Mouse (Mus musculus): ENCODE measurements around the gene Ppp1r10. TPM values are rescaled to one million over a fixed set of nuclear protein-coding genes. Genes with fewer than 3 reads are reported as not detected.

Ppp1r10 gene
- total and polyA plus RNA-seq, 3 experiments, result 30.9 to 93.8 (median 77.3) TPM

DNA sequence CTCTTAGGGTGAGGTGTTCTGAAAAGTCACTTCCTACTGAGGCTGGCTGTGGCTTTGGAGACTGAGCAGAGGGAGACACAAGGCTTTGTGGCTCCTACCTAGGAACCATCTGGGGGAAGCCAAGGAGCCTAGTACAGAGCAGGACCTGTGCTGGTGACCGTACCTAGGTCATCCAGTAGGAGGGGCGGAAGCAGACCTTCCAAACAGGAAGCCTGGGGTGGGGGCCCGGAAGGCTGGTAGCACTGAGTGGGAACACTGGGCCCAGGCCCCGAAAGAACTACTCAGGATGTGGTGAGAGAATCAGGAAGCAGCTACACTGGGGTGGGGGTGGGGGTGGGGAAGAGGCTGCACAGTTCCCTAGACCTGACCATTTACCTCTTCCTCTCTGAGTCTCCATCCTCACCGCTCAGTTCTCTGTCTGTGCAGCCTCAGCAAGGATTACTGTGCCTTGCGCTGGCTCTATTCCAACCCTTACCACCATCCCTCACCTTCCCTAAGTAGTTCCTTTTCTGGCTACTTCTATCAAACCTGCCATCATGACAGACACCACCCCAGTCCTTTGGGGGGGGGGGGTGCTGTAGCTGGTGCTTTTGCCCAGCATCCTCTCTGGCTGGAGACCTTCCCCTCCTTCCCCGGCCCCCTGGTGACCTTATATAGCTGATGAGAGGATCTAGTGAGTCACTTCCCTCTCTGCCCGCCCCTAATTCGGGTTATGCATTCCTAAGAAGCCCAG is 45.9 kb upstream of the Ppp1r10 start:
- H3K4me1 ChIP-seq (ENCODE audit: insufficient read depth, low read depth, low read length), result peaks cover 94% of the 10 kb centered on the region
- H3K36me3 ChIP-seq (replicated peaks), result peaks cover 38% of the 10 kb centered on the region
- H3K4me3 ChIP-seq (ENCODE audit: low read depth, low read length), result peak overlapping the region; percentile 74
- ATAC-seq (ENCODE audit: extremely low read depth, insufficient number of reproducible peaks, low FRiP score, poor library complexity, severe bottlenecking) (peak; percentile 35), DNase-seq (ENCODE audit: low spot score) (peak; percentile 73)
- no peak for TF ChIP-seq GATA1 (IDR thresholded peaks at IDR 0.05; ENCODE audit: borderline replicate concordance, low read length)
- no peak for TF ChIP-seq CTCF (IDR thresholded peaks at IDR 0.05; ENCODE audit: low read depth, low read length)
- TF ChIP-seq TAL1 (conservative IDR thresholded peaks at IDR 0.05; ENCODE audit: low read depth, low read length), result no peak
- TF ChIP-seq GATA2 (IDR thresholded peaks at IDR 0.05; ENCODE audit: borderline replicate concordance, low read depth, low read length), result no peak
- TF ChIP-seq POLR2AphosphoS5 (IDR thresholded peaks at IDR 0.05; ENCODE audit: insufficient replicate concordance, low read depth, low read length), result no peak
- H3K9me3 ChIP-seq (replicated peaks), result peaks cover 4% of the 10 kb centered on the region; the same call in 1 of the 2 replicates
- peaks cover 17% of the 10 kb centered on the region; the same call in 1 of the 2 replicates for H3K27me3 ChIP-seq (ENCODE audit: insufficient read depth, low read length)

DNA sequence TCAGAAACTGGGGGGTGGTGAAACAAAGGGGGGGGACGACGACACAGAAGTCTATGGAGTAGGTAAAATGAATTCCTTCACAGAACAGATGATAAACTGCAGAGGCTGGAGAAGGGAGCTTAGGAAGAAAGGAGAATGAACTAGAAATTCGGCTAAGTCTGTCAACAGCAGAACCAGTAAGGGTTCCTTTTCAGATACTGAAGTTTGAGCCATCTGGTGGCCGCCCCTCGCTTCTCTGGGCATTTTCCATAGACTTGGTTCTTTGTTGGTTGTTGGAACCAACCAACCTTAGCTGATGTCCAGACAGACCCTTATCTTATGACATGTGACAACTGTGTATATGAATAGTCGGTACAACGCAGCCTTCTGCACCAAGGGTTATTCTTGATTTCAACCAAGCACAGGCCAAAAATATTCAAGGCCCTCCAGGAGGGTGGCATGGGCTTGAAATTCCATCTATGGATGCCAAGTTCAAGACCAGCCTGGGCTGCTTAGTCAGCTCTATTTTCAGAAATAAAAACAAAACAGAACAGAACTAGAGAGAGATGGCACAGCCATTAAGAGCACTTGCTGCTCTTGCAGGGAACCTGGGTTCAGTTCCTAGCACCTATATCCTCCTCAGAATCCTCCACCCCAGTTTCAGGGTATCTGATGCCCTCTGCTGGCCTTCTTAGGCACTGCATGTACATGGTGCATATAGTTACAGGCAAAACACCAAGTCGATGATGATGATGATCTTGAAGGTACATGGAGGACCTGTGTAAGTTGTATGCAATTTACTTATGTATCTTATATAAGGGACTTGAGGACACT is 45.1 kb upstream of the Ppp1r10 start:
- no peak for ATAC-seq (ENCODE audit: extremely low read depth, insufficient number of reproducible peaks, low FRiP score, poor library complexity, severe bottlenecking)
- Histone ChIP-seq H3K4me1 (ENCODE audit: insufficient read depth, low read depth, low read length) (peaks cover 89% of the 10 kb centered on the region), H3K4me3 (ENCODE audit: low read depth, low read length) (peak overlapping the region; percentile 74; the same call in 1 of the 2 replicates), H3K27me3 (ENCODE audit: insufficient read depth, low read length) (peaks cover 13% of the 10 kb centered on the region; the same call in 1 of the 2 replicates), H3K9me3 (replicated peaks) (peaks cover 4% of the 10 kb centered on the region; the same call in 1 of the 2 replicates), H3K36me3 (replicated peaks) (peaks cover 43% of the 10 kb centered on the region)
- no peak for DNase-seq (ENCODE audit: low spot score)
- no peak for TF ChIP-seq GATA1 (IDR thresholded peaks at IDR 0.05; ENCODE audit: borderline replicate concordance, low read length)
- TF ChIP-seq CTCF (IDR thresholded peaks at IDR 0.05; ENCODE audit: low read depth, low read length), result peak; percentile 44; the same call in 1 of the 2 replicates

DNA sequence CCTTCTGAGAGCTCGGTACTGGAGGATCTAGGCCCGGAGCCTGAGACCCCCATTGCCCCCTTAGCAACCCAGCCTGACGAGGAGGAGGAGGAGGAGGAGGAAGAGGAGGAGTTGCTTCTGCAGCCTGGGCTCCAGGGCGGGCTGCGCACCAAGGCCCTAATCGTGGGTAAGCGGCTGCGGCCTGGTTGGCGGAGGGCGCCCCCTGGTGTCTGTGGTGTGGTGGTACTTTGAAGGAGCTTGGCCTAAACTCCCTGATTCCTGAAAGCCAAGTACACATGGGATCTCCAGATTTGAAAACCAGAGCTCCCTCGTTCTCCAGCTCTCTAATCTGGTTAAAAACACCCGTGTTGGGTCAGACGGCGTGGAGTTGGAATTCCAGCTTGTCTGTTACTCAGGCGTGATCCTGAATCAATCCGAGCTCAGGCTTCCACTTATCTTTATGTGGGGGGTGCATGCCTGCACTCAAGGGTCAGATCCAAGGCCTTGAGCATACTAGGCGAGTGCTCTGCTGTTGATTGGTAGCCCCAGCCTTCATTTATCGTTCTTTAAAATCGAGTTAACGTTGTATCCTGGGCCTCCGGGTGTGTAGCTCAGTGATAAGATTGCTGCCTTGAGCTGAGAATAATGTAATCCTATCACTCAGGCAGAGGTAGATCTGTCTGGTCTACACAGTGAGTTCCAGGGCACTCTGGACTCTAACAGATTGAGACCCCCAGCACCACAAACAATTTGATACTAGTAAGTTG is 42.3 kb upstream of the Ppp1r10 start:
- H3K4me1 ChIP-seq (ENCODE audit: insufficient read depth, low read depth, low read length), result peaks cover 61% of the 10 kb centered on the region
- ATAC-seq (ENCODE audit: extremely low read depth, insufficient number of reproducible peaks, low FRiP score, poor library complexity, severe bottlenecking) (peak; percentile 23), DNase-seq (ENCODE audit: low spot score) (peak; percentile 64)
- TF ChIP-seq CTCF (IDR thresholded peaks at IDR 0.05; ENCODE audit: low read depth, low read length) (peak; percentile 83), GATA2 (IDR thresholded peaks at IDR 0.05; ENCODE audit: borderline replicate concordance, low read depth, low read length) (no peak), POLR2AphosphoS5 (IDR thresholded peaks at IDR 0.05; ENCODE audit: insufficient replicate concordance, low read depth, low read length) (no peak), TAL1 (conservative IDR thresholded peaks at IDR 0.05; ENCODE audit: low read depth, low read length) (peak; percentile 38)
- no peaks in the 10 kb centered on the region for H3K27me3 ChIP-seq (ENCODE audit: insufficient read depth, low read length)
- peaks cover 4% of the 10 kb centered on the region; the same call in 1 of the 2 replicates for H3K9me3 ChIP-seq (replicated peaks)
- peaks cover 47% of the 10 kb centered on the region for H3K36me3 ChIP-seq (replicated peaks)
- H3K4me3 ChIP-seq (ENCODE audit: low read depth, low read length), result peak overlapping the region; percentile 44; the same call in 1 of the 2 replicates

DNA sequence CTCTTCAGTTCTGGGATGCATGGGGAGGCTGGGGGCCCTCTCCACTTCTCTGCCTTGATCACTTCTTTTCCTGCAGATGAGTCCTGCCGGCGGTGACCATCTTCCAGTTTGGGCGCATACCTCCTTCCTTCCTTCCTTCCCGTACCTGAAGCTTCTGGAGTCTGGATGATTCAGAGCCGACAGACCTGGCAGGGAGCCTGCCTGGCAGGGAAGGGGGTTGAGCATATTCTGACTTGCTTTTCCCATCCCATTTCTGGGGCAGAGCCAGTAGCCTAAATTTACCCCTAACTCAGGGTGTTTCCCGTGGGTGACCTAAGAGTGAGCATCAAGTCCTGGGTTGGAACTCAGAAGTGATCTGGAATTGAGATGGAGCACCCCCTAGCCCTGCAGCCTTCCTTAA is 41.5 kb upstream of the Ppp1r10 start:
- Histone ChIP-seq H3K36me3 (replicated peaks) (peaks cover 47% of the 10 kb centered on the region), H3K4me3 (ENCODE audit: low read depth, low read length) (no peak overlapping the region), H3K27me3 (ENCODE audit: insufficient read depth, low read length) (no peaks in the 10 kb centered on the region), H3K4me1 (ENCODE audit: insufficient read depth, low read depth, low read length) (peaks cover 56% of the 10 kb centered on the region), H3K9me3 (replicated peaks) (peaks cover 4% of the 10 kb centered on the region; the same call in 1 of the 2 replicates)
- DNase-seq (ENCODE audit: low spot score) (no peak), ATAC-seq (ENCODE audit: extremely low read depth, insufficient number of reproducible peaks, low FRiP score, poor library complexity, severe bottlenecking) (no peak)
- no peak for TF ChIP-seq TAL1 (conservative IDR thresholded peaks at IDR 0.05; ENCODE audit: low read depth, low read length)

DNA sequence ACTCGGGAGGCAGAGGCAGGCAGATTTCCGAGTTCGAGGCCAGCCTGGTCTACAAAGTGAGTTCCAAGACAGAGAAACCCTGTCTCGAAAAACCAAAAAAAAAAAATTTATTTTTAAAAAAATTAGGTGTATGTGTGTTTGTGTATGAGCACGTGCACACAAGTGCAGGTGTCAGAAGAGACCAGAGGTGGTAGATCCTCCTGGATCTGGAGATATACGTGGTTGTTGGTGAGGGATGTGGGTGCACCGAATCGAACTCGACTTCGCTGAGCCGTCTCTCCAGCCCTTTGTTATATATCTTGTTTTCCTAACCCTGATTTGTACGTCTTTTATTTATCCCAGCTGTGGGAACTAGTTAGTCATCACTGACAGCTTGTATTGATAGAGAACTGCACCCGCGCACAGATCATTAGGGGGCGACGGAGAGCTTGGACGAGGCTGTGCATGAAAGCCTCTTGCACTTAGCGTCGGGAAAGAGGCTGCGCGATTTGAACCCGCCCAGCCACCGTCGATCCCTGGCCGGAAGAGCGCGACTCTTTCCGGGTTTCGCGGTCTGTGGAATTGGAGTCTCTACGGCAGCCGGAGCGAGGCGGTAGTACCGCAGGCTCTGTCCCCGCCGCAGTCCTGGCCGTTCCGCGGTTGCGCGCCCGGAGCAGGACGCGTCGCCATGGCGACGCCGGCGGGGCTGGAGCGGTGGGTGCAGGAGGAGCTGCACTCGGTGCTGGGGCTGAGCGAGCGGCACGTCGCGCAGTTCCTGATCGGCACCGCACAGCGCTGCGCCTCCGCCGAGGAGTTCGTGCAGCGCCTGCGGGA is 36.8 kb upstream of the Ppp1r10 start, which contains the start of gene Dhx16:
Gene Dhx16 (plus strand): TSS at position 575 of the 813 bp plus-strand sequence.
- TF ChIP-seq GATA1 (IDR thresholded peaks at IDR 0.05; ENCODE audit: borderline replicate concordance, low read length) (no peak), POLR2AphosphoS5 (IDR thresholded peaks at IDR 0.05; ENCODE audit: insufficient replicate concordance, low read depth, low read length) (no peak), GATA2 (IDR thresholded peaks at IDR 0.05; ENCODE audit: borderline replicate concordance, low read depth, low read length) (no peak), CTCF (IDR thresholded peaks at IDR 0.05; ENCODE audit: low read depth, low read length) (no peak), TAL1 (conservative IDR thresholded peaks at IDR 0.05; ENCODE audit: low read depth, low read length) (no peak)
- no peaks in the 10 kb centered on the region for H3K27me3 ChIP-seq (ENCODE audit: insufficient read depth, low read length)
- H3K4me3 ChIP-seq (ENCODE audit: low read depth, low read length), result peak within 1 kb of the TSS; percentile 99
- no peaks in the 10 kb centered on the region for H3K9me3 ChIP-seq (replicated peaks)
- H3K36me3 ChIP-seq (replicated peaks), result peaks cover 56% of the 10 kb centered on the region
- DNase-seq (ENCODE audit: low spot score) (peak; percentile 82), ATAC-seq (ENCODE audit: extremely low read depth, insufficient number of reproducible peaks, low FRiP score, poor library complexity, severe bottlenecking) (peak; percentile 77)
- peaks cover 34% of the 10 kb centered on the region for H3K4me1 ChIP-seq (ENCODE audit: insufficient read depth, low read depth, low read length)
